Mouse (Mus musculus) intestine, embryonic 15.5 days (tissue): Measurements from ENCODE around the gene Ankrd66. TPM values are rescaled to one million over a fixed set of nuclear protein-coding genes. Genes with fewer than 3 reads are reported as not detected.
"Not testable (repeated sequence)": the region's sequence is repeated elsewhere in the genome, so short reads cannot be mapped to it uniquely, and the experiment has no call there.

Source experiments
- ATAC-seq: fragments of 200-750 bp; cut with Nextera tagmentation; 2 replicates; pipeline ENCODE4 v1.8.0; 2017; ENCODE audit warnings: moderate TSS enrichment, moderate library complexity
- H3K27ac ChIP-seq: fragments of 300-500 bp; sonication (generic); 2 replicates; pipeline ENCODE4 v1.5.1; 2015; ENCODE audit warnings: mild to moderate bottlenecking, inconsistent platforms
- H3K27me3 ChIP-seq: fragments of 300-500 bp; sonication (generic); replicated peaks from 2 replicates; pipeline ENCODE4 v1.6.1; 2015; ENCODE audit warnings: inconsistent platforms
- H3K36me3 ChIP-seq: fragments of 300-500 bp; sonication (generic); 2 replicates; pipeline ENCODE4 v1.6.1; 2015; ENCODE audit warnings: inconsistent platforms
- H3K4me1 ChIP-seq: fragments of 300-500 bp; sonication (generic); replicated peaks from 2 replicates; pipeline ENCODE4 v1.6.1; 2015; ENCODE audit warnings: inconsistent platforms
- H3K4me2 ChIP-seq: fragments of 300-500 bp; sonication (generic); replicated peaks from 2 replicates; pipeline ENCODE4 v1.6.1; 2015; ENCODE audit warnings: mild to moderate bottlenecking, inconsistent platforms
- H3K4me3 ChIP-seq: fragments of 300-500 bp; sonication (generic); replicated peaks from 2 replicates; pipeline ENCODE4 v1.5.1; 2015; ENCODE audit warnings: inconsistent platforms
- H3K9ac ChIP-seq: fragments of 300-500 bp; sonication (generic); 2 replicates; pipeline ENCODE4 v1.6.1; 2015; ENCODE audit warnings: inconsistent platforms
- H3K9me3 ChIP-seq: fragments of 300-500 bp; sonication (generic); 2 replicates; pipeline ENCODE4 v1.6.1; 2016; ENCODE audit warnings: inconsistent platforms
- WGBS: fragments of 180-500 bp; shearing (Covaris S2); methylation state at CpG from one replicate; pipeline ENCODE4 v1.1.7; 2015; 5-methylcytosine and 5-hydroxymethylcytosine counted together
- polyA plus RNA-seq: library from polyadenylated mRNA; unstranded; fragments of >200 nt; fragmentation: Nextera tagmentation; extraction: Ambion mirVana; gene quantifications from 2 replicates; pipeline ENCODE4 v1.2.1, GENCODE M21; 2015

The Ankrd66 gene
- polyA plus RNA-seq, 1 experiment from 2014 or later = 0.18 TPM

- whole genome bisulfite sequencing = 83% methylated on average over 5 of the region's 5 CpGs
- H3K36me3 ChIP-seq = no peaks in the 10 kb centered on the region
- H3K27ac ChIP-seq = no peak overlapping the region
- H3K9me3 ChIP-seq = no peaks in the 10 kb centered on the region
- H3K4me1 ChIP-seq = no peaks in the 10 kb centered on the region
- ATAC-seq = no peak
- no peak overlapping the region for H3K4me3 ChIP-seq
- H3K27me3 ChIP-seq = no peaks in the 10 kb centered on the region
- H3K4me2 ChIP-seq = no peak overlapping the region
- H3K9ac ChIP-seq = no peak overlapping the region
Measured at GRCm38 (mm10) chr17:43495502-43495901, 47.9 kb downstream of the Ankrd66 start.

DNA sequence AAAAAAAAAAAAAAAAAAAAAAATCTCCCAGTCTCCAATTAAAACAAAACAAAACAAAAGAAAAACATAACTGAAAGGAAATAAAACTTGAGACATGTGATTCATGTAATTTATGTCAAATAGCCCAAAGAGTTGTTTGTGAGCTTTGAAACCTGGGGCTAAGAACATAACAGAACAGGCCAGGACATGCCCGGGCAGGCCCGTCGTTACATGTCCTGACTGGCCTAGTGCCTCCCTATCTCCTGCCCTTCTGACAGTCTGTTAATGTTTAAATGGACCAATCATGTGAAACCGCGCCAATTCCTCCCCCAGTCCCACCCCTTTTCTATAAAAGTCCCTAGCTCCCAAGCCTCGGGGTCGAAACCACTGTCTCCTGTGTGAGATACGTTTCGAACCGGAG is 53.1 kb downstream of the Ankrd66 start:
- H3K9ac ChIP-seq, ATAC-seq, H3K27me3 ChIP-seq, H3K27ac ChIP-seq, H3K4me1 ChIP-seq, H3K9me3 ChIP-seq, H3K4me2 ChIP-seq, H3K4me3 ChIP-seq, H3K36me3 ChIP-seq: not testable (repeated sequence)
- 91% methylated on average over 10 of the region's 10 CpGs for WGBS

DNA sequence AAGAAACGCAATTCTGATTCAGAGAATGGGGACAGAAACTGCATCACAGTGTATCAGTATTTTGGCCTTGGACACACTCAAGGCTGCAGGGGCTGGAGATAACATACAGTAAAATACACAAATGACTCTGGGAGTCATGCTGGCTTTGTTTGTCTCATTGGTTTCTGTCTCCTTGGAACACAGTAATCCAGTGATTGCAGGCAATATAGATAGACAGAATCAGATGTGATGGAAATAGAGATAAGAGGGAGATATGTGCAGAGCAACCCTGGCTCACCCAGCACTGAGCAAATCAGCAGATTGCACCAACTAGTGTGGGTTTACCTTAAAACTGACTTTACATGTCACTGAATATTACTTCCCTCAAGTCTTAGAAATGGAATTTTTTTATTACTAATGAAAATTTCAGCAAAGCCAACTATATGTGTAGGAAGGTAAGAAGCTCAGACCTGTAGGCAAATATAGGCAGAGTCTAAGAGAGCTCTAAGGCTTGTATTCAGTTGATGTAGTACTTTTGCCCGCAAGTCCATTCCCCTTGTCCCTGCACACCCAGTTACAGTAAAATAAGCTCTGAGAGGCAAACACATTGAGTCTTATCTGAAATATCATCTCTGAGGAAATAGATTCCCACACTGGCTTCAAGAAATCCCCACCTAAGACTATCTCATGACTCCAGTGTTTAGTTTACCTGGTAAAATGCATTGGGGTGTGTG is 54.8 kb downstream of the Ankrd66 start:
- ATAC-seq = peak; percentile 83
- H3K36me3 ChIP-seq = no peaks in the 10 kb centered on the region
- no peak overlapping the region for H3K9ac ChIP-seq
- H3K4me3 ChIP-seq = no peak overlapping the region
- H3K9me3 ChIP-seq = no peaks in the 10 kb centered on the region
- H3K27ac ChIP-seq = no peak overlapping the region
- H3K4me2 ChIP-seq = no peak overlapping the region
- 72% methylated on average over 2 of the region's 2 CpGs for WGBS
- H3K27me3 ChIP-seq = no peaks in the 10 kb centered on the region
- no peaks in the 10 kb centered on the region for H3K4me1 ChIP-seq

- 80% methylated on average over 3 of the region's 3 CpGs for WGBS
- H3K27ac ChIP-seq = no peak overlapping the region
- H3K4me3 ChIP-seq = no peak overlapping the region
- no peaks in the 10 kb centered on the region for H3K36me3 ChIP-seq
- H3K4me1 ChIP-seq = no peaks in the 10 kb centered on the region
- H3K4me2 ChIP-seq = no peak overlapping the region
- peak; percentile 63 for ATAC-seq
- no peaks in the 10 kb centered on the region for H3K27me3 ChIP-seq
- no peaks in the 10 kb centered on the region for H3K9me3 ChIP-seq
- no peak overlapping the region for H3K9ac ChIP-seq
Measured at GRCm38 (mm10) chr17:43485982-43486381, 57.5 kb downstream of the Ankrd66 start.

Other genes starting within 250 kb of the Ankrd66 start
- gene Adgrf5, start 183.2 kb downstream of the Ankrd66 start, polyA plus RNA-seq = 11.6 and 11.8 TPM in 2 replicates
- gene Mep1a, start 40.8 kb downstream of the Ankrd66 start, polyA plus RNA-seq = 33.1 and 34.9 TPM in 2 replicates
- 12.0 and 12.7 TPM in 2 replicates for gene Pla2g7, start 24.5 kb upstream of the Ankrd66 start, polyA plus RNA-seq
- gene Tdrd6, start 86.7 kb upstream of the Ankrd66 start, polyA plus RNA-seq = 0.46 and 0.73 TPM in 2 replicates
- 12.1 and 13.7 TPM in 2 replicates for gene Slc25a27, start 123.6 kb upstream of the Ankrd66 start, polyA plus RNA-seq
- 16.5 and 18.7 TPM in 2 replicates for gene Cyp39a1, start 123.8 kb upstream of the Ankrd66 start, polyA plus RNA-seq